Mouse (Mus musculus) intestine, embryonic 16.5 days (tissue): Measurements from ENCODE around the gene Slc25a47. TPM values are rescaled to one million over a fixed set of nuclear protein-coding genes. Genes with fewer than 3 reads are reported as not detected.

Source experiments
- ATAC-seq: fragments of 200-750 bp; cut with Nextera tagmentation; 2 replicates; pipeline ENCODE4 v1.8.0; 2017; ENCODE audit warnings: moderate TSS enrichment, moderate library complexity
- H3K27ac ChIP-seq: fragments of 300-500 bp; sonication (generic); 2 replicates; pipeline ENCODE4 v1.5.1; 2014; ENCODE audit warnings: mild to moderate bottlenecking, low read length
- H3K27me3 ChIP-seq: fragments of 300-500 bp; sonication (generic); replicated peaks from 2 replicates; pipeline ENCODE4 v1.6.1; 2014; ENCODE audit warnings: low read length, control low read depth, mixed read lengths; ENCODE audit not compliant: control insufficient read depth, insufficient read depth
- H3K36me3 ChIP-seq: fragments of 300-500 bp; sonication (generic); 2 replicates; pipeline ENCODE4 v1.6.1; 2014; ENCODE audit warnings: low read length, control low read depth; ENCODE audit not compliant: control insufficient read depth, insufficient read depth
- H3K4me1 ChIP-seq: fragments of 300-500 bp; sonication (generic); 2 replicates; pipeline ENCODE4 v1.6.1; 2014; ENCODE audit warnings: low read length, control low read depth, mixed read lengths; ENCODE audit not compliant: control insufficient read depth, insufficient read depth
- H3K4me2 ChIP-seq: fragments of 300-500 bp; sonication (generic); 2 replicates; pipeline ENCODE4 v1.6.1; 2014; ENCODE audit warnings: low read depth, low read length, control low read depth
- H3K4me3 ChIP-seq: fragments of 300-500 bp; sonication (generic); 2 replicates; pipeline ENCODE4 v1.5.1; 2014; ENCODE audit warnings: mild to moderate bottlenecking, low read length
- H3K9ac ChIP-seq: fragments of 300-500 bp; sonication (generic); 2 replicates; pipeline ENCODE4 v1.6.1; 2014; ENCODE audit warnings: low read depth, low read length
- H3K9me3 ChIP-seq: fragments of 300-500 bp; sonication (generic); 2 replicates; pipeline ENCODE4 v1.6.1; 2016; ENCODE audit warnings: low read length, control low read depth; ENCODE audit not compliant: control insufficient read depth
- WGBS: fragments of 180-500 bp; shearing (Covaris S2); extraction: QIAGEN DNeasy Blood & Tissue Kit; methylation state at CpG from one replicate; pipeline ENCODE4 v1.1.7; 2014; 5-methylcytosine and 5-hydroxymethylcytosine counted together
- microRNA counts: library from miRNA; unstranded; fragments of <30 nt; microRNA quantifications from one replicate; lab custom pipeline; 2016
- microRNA-seq: library from miRNA; unstranded; fragments of <30 nt; microRNA quantifications from one replicate; pipeline ENCODE4, GENCODE M21; 2016
- polyA plus RNA-seq: library from polyadenylated mRNA; unstranded; fragments of >200 nt; fragmentation: Nextera tagmentation; extraction: Ambion mirVana; gene quantifications from 2 replicates; pipeline ENCODE4 v1.2.1, GENCODE M21; 2015

Slc25a47 gene
- polyA plus RNA-seq, 1 experiment from 2014 or later = 9.1 TPM

DNA sequence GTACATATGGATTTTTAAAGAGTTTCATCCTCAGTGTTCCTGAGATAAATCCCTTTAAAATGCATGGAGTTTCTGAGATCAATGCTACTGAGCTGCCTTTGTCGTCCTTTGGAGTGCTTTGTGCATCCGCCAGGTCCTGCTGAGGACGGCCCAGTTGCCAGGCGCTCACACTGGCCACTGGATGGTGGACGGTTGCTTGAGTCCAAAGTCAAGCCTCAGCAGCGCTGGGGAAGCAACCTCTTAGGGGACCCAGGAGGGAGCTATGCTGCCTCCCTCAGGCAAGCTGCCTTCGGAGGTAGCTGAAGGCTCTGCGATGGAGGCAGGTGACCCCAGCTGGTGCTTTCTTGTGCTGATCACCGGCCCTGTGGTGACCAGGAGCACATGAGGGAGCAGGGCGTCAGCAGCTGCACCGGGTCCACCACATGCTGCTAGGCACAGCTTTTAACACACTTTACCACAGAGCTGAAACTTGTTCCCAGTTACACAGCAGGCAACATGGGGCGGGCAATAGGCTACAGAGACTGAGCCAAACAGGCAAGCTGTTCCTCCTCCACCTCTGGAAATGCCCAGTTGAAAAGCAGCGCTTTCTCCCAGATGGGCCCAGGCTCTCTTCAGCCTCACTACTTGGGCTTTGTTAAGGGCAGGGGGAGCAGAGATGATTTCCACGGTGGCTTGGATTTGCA lies 69.9 kb downstream of the Slc25a47 start:
- H3K27me3 ChIP-seq = no peaks in the 10 kb centered on the region
- peaks cover 35% of the 10 kb centered on the region for H3K4me1 ChIP-seq
- no peak overlapping the region for H3K27ac ChIP-seq
- H3K4me2 ChIP-seq = no peak overlapping the region
- no peak for ATAC-seq
- WGBS = 56% methylated on average over 14 of the region's 14 CpGs
- H3K9ac ChIP-seq = no peak overlapping the region
- no peaks in the 10 kb centered on the region for H3K9me3 ChIP-seq
- H3K4me3 ChIP-seq = no peak overlapping the region
- H3K36me3 ChIP-seq = no peaks in the 10 kb centered on the region

DNA sequence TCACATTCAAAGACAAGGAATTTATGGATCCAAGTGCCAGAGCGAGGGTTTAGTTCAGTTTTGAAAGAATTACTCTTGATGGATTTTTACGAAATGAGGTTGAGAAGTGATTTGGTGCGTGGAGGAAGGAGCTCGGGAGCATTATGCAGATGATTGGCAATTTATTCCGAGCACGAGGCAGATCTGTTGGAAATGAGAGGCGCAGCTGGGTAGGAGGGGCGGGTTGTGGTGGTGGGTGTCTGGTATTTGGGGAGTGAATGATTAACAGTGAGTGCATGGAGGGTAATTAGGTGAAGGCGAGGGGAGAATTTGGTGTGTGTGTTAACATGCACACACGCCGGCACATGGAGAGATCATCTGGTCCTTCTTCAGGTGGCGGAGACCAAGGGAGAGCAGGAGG lies 70.6 kb downstream of the Slc25a47 start:
- H3K27ac ChIP-seq = 0 out of 2 replicates have a peak overlapping the region, but pooled peaks have one; percentile 20
- H3K27me3 ChIP-seq = no peaks in the 10 kb centered on the region
- H3K9me3 ChIP-seq = no peaks in the 10 kb centered on the region
- H3K9ac ChIP-seq = no peak overlapping the region
- H3K4me3 ChIP-seq = no peak overlapping the region
- no peak for ATAC-seq
- no peaks in the 10 kb centered on the region for H3K36me3 ChIP-seq
- H3K4me2 ChIP-seq = no peak overlapping the region
- WGBS = 69% methylated on average over 12 of the region's 12 CpGs
- peaks cover 29% of the 10 kb centered on the region for H3K4me1 ChIP-seq

MicroRNAs encoded within 50 kb of the gene (microRNA counts, 519-probe panel; counts per million panel counts)
- microRNA mmu-miR-345-3p (lab: Ali Mortazavi, UCI) = 35.7 counts per million
- microRNA mmu-miR-345-5p (lab: Ali Mortazavi, UCI) = 2,314 counts per million, percentile 54 among the panel's probes with 10 or more counts

Small RNA genes within 50 kb of the gene (microRNA-seq; reads per million reads assigned to microRNA genes)
- 86.9 reads per million, percentile 45 among the genes with 10 or more reads in this experiment for gene Mir345

Other genes starting within 250 kb of the Slc25a47 start
- 161 and 181 TPM in 2 replicates for gene Degs2, start 133.7 kb upstream of the Slc25a47 start, polyA plus RNA-seq
- gene Yy1, start 43.1 kb upstream of the Slc25a47 start, polyA plus RNA-seq = 10.0 and 11.4 TPM in 2 replicates
- gene Slc25a29, start 163 bp upstream of the Slc25a47 start, polyA plus RNA-seq = 4.6 and 5.8 TPM in 2 replicates
- 6.9 TPM in 2 replicates for gene Wdr25, start 57.6 kb downstream of the Slc25a47 start, polyA plus RNA-seq
- gene Wars, start 58.1 kb downstream of the Slc25a47 start, polyA plus RNA-seq = 79.9 and 82.8 TPM in 2 replicates
- gene Begain, start 232.2 kb downstream of the Slc25a47 start, polyA plus RNA-seq = 3.3 and 4.2 TPM in 2 replicates